Mouse (Mus musculus): ENCODE measurements around the gene Inafm2.

Inafm2 gene

GRCm38 (mm10) chr2:118759828-118760227, 14.3 kb downstream of the Inafm2 start:
- peak; percentile 90 for DNase-seq (ENCODE audit: low read depth)

- no peak for DNase-seq (ENCODE audit: low read depth)
Observed at GRCm38 (mm10) chr2:118760311-118761025, 14.9 kb downstream of the Inafm2 start.

- no peak for DNase-seq (ENCODE audit: low read depth)
Observed at GRCm38 (mm10) chr2:118761358-118761757, 15.8 kb downstream of the Inafm2 start.

- DNase-seq (ENCODE audit: low read depth), result peak; percentile 73
Observed at GRCm38 (mm10) chr2:118761906-118762783, 16.6 kb downstream of the Inafm2 start, which contains the start of gene Ccdc9b. Gene Ccdc9b (minus strand): TSS chr2:118762661.

- DNase-seq (ENCODE audit: low read depth), result no peak
Observed at GRCm38 (mm10) chr2:118762784-118763148, 17.2 kb downstream of the Inafm2 start.

- peak; percentile 29 for DNase-seq (ENCODE audit: low read depth)
Observed at GRCm38 (mm10) chr2:118763469-118763868, 17.9 kb downstream of the Inafm2 start.

GRCm38 (mm10) chr2:118764094-118764831, 18.7 kb downstream of the Inafm2 start:
- peak; percentile 70 for DNase-seq (ENCODE audit: low read depth)

- no peak for DNase-seq (ENCODE audit: low read depth)
Observed at GRCm38 (mm10) chr2:118764875-118765274, 19.3 kb downstream of the Inafm2 start.

- DNase-seq (ENCODE audit: low read depth), result no peak
Observed at GRCm38 (mm10) chr2:118766041-118767033, 20.8 kb downstream of the Inafm2 start.

- DNase-seq (ENCODE audit: low read depth), result no peak
Observed at GRCm38 (mm10) chr2:118772158-118772874, 26.8 kb downstream of the Inafm2 start, which contains the start of gene Phgr1. Gene Phgr1 (plus strand): TSS chr2:118772769.

GRCm38 (mm10) chr2:118774536-118774935, 29.0 kb downstream of the Inafm2 start:
- no peak for DNase-seq (ENCODE audit: low read depth)

- DNase-seq (ENCODE audit: low read depth), result no peak
Observed at GRCm38 (mm10) chr2:118775396-118775795, 29.8 kb downstream of the Inafm2 start.

GRCm38 (mm10) chr2:118775846-118776245, 30.3 kb downstream of the Inafm2 start:
- DNase-seq (ENCODE audit: low read depth), result no peak

GRCm38 (mm10) chr2:118776295-118776694, 30.7 kb downstream of the Inafm2 start:
- no peak for DNase-seq (ENCODE audit: low read depth)

GRCm38 (mm10) chr2:118778418-118778817, 32.9 kb downstream of the Inafm2 start:
- no peak for DNase-seq (ENCODE audit: low read depth)

GRCm38 (mm10) chr2:118779065-118779464, 33.5 kb downstream of the Inafm2 start:
- no peak for DNase-seq (ENCODE audit: low read depth)

GRCm38 (mm10) chr2:118779504-118780480, 34.2 kb downstream of the Inafm2 start, which contains the start of gene Disp2:
Gene Disp2 (plus strand): TSS chr2:118779719.
- peak; percentile 65 for DNase-seq (ENCODE audit: low read depth)

- no peak for DNase-seq (ENCODE audit: low read depth)
Observed at GRCm38 (mm10) chr2:118781115-118781514, 35.6 kb downstream of the Inafm2 start.

GRCm38 (mm10) chr2:118782303-118782702, 36.7 kb downstream of the Inafm2 start:
- DNase-seq (ENCODE audit: low read depth), result no peak

Data from naive thymus-derived CD4-positive, alpha-beta T cell, adult 2 months (primary cell).